Mouse (Mus musculus): Measurements from ENCODE around the gene Gm4869.

- TF ChIP-seq POLR2A (IDR thresholded peaks at IDR 0.05; ENCODE audit: control insufficient read depth, low read depth, low read length) = no peak
- TF ChIP-seq CTCF (IDR thresholded peaks at IDR 0.05; ENCODE audit: control insufficient read depth, insufficient read depth, insufficient replicate concordance, low read depth, low read length) = no peak
These were observed 71.9 kb downstream of the Gm4869 start for GRCm38 (mm10) chr5:140517159-140517920.
